Mouse (Mus musculus) olfactory bulb, adult 2 months (tissue): ENCODE results near the gene Tmem184b. TPM values are rescaled to one million over a fixed set of nuclear protein-coding genes. Genes with fewer than 3 reads are reported as not detected.
A peak's percentile ranks its signal among the peaks of the same experiment; 100 is the strongest.

ENCODE experiments used
- H3K27ac ChIP-seq: fragments of 200-500 bp; 2 replicates; pipeline ENCODE4 v1.5.1; 2012; ENCODE audit warnings: low read depth, low read length; ENCODE audit not compliant: insufficient read depth
- H3K4me1 ChIP-seq: fragments of 200-500 bp; 2 replicates; pipeline ENCODE4 v1.6.1; 2012; ENCODE audit warnings: low read length; ENCODE audit not compliant: control insufficient read depth, insufficient read depth
- H3K4me3 ChIP-seq: fragments of 200-500 bp; 2 replicates; pipeline ENCODE4 v1.5.1; 2012; ENCODE audit warnings: mild to moderate bottlenecking, low read depth, low read length, moderate library complexity; ENCODE audit not compliant: insufficient read depth
- CTCF ChIP-seq: fragments of 200-500 bp; IDR thresholded peaks from 2 replicates; pipeline ENCODE4 v1.5.1; 2012; ENCODE audit warnings: low read depth, mild to moderate bottlenecking, low read length, moderate library complexity; ENCODE audit not compliant: insufficient read depth
- POLR2A ChIP-seq: fragments of 200-500 bp; IDR thresholded peaks from 2 replicates; pipeline ENCODE4 v1.6.1; 2012; ENCODE audit warnings: mild to moderate bottlenecking, low read depth, low read length, moderate library complexity; ENCODE audit not compliant: insufficient read depth
- WGBS: fragments of 180-500 bp; shearing (Covaris S2); methylation state at CpG from one replicate; pipeline ENCODE4 v1.1.7; 2018; 5-methylcytosine and 5-hydroxymethylcytosine counted together
- polyA plus RNA-seq: library from polyadenylated mRNA; stranded (reverse); fragments of >200 nt; gene quantifications from 2 replicates; pipeline ENCODE4 v1.2.4, GENCODE M21; 2012; ENCODE audit warnings: low replicate concordance; ENCODE audit not compliant: missing spikeins, insufficient read depth, insufficient read length

Gene Tmem184b
- polyA plus RNA-seq, 1 experiment, result not detected

GRCm38 (mm10) chr15:79328058-79328938 lies 75.1 kb downstream of the Tmem184b start, which contains the start of gene Pla2g6:
TSS of gene Pla2g6 (minus strand) at chr15:79328390.
- TF ChIP-seq POLR2A (peak; percentile 53), CTCF (no peak)
- H3K27ac ChIP-seq, result peak within 1 kb of the TSS; percentile 73
- 3% methylated on average over 46 of the region's 46 CpGs for WGBS
- H3K4me3 ChIP-seq, result peak within 1 kb of the TSS; percentile 59
- H3K4me1 ChIP-seq, result peaks cover 25% of the 10 kb centered on the region

- Histone ChIP-seq H3K27ac (peak overlapping the region; percentile 73), H3K4me1 (peaks cover 29% of the 10 kb centered on the region), H3K4me3 (peak overlapping the region; percentile 59)
- TF ChIP-seq POLR2A (no peak), CTCF (no peak)
- WGBS, result 9% methylated on average over 20 of the region's 20 CpGs
These were observed 76.1 kb downstream of the Tmem184b start for GRCm38 (mm10) chr15:79326971-79327961.

- Histone ChIP-seq H3K4me3 (no peak overlapping the region), H3K27ac (no peak overlapping the region), H3K4me1 (peaks cover 29% of the 10 kb centered on the region)
- WGBS, result 87% methylated on average over 4 of the region's 4 CpGs
- TF ChIP-seq POLR2A, result no peak
These were observed 77.1 kb downstream of the Tmem184b start for GRCm38 (mm10) chr15:79326264-79326663.

GRCm38 (mm10) chr15:79325742-79326141 lies 77.6 kb downstream of the Tmem184b start:
- no peak overlapping the region for H3K27ac ChIP-seq
- WGBS, result 87% methylated on average over 3 of the region's 3 CpGs
- TF ChIP-seq POLR2A (no peak), CTCF (no peak)
- H3K4me3 ChIP-seq, result no peak overlapping the region
- peaks cover 29% of the 10 kb centered on the region for H3K4me1 ChIP-seq

- Histone ChIP-seq H3K27ac (no peak overlapping the region), H3K4me1 (peaks cover 29% of the 10 kb centered on the region), H3K4me3 (no peak overlapping the region)
- no peak for TF ChIP-seq POLR2A
- no peak for TF ChIP-seq CTCF
- WGBS, result 91% methylated on average over 3 of the region's 3 CpGs
These were observed 79.0 kb downstream of the Tmem184b start for GRCm38 (mm10) chr15:79324373-79324772.

GRCm38 (mm10) chr15:79323791-79324155 lies 79.6 kb downstream of the Tmem184b start:
- Histone ChIP-seq H3K27ac (no peak overlapping the region; the same call in 1 of the 2 replicates), H3K4me3 (no peak overlapping the region), H3K4me1 (peaks cover 29% of the 10 kb centered on the region)
- 71% methylated on average over 4 of the region's 4 CpGs for WGBS
- TF ChIP-seq CTCF, result no peak
- no peak for TF ChIP-seq POLR2A

GRCm38 (mm10) chr15:79322991-79323790 lies 80.2 kb downstream of the Tmem184b start:
- Histone ChIP-seq H3K4me3 (no peak overlapping the region), H3K27ac (no peak overlapping the region; the same call in 1 of the 2 replicates), H3K4me1 (peaks cover 29% of the 10 kb centered on the region)
- TF ChIP-seq CTCF, result no peak
- TF ChIP-seq POLR2A, result no peak
- 74% methylated on average over 6 of the region's 6 CpGs for WGBS

GRCm38 (mm10) chr15:79322281-79322990 lies 80.9 kb downstream of the Tmem184b start:
- Histone ChIP-seq H3K27ac (no peak overlapping the region), H3K4me3 (no peak overlapping the region), H3K4me1 (peaks cover 25% of the 10 kb centered on the region)
- TF ChIP-seq POLR2A (no peak), CTCF (no peak)
- WGBS, result 81% methylated on average over 11 of the region's 11 CpGs
